Mouse (Mus musculus): ENCODE measurements around the gene Gm42417. TPM values are rescaled to one million over a fixed set of nuclear protein-coding genes. Genes with fewer than 3 reads are reported as not detected.

The Gm42417 gene
- polyA plus RNA-seq, 1 experiment = 0.05 TPM

DNA sequence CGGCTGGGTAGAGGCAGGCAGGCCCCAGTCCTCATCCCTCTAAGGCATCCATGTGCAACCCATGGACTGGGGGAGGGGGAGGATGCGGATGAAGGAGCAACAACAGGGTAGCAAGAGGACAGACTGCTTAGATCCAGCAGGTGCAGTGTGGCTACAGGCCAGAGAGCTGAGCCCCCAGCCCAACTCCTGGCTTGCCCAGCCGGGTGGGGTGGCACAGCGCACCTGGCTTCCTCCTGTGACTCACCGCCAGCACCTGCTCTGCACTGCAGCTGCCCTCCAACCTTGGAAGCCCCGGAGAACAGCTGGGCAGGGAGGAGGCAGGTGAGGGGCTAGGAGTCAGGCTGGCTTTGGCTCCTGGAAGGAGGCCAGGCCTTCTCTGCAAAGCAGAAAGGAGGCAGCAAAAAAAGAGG is 40.8 kb upstream of the Gm42417 start:
- H3K4me3 ChIP-seq (ENCODE audit: control insufficient read depth, low read depth, low read length) = no peak overlapping the region
- no peak for TF ChIP-seq POLR2A (IDR thresholded peaks at IDR 0.05; ENCODE audit: control insufficient read depth, low read depth, low read length)
- TF ChIP-seq CTCF (IDR thresholded peaks at IDR 0.05; ENCODE audit: control insufficient read depth, insufficient read depth, insufficient replicate concordance, low read depth, low read length) = no peak
- no peaks in the 10 kb centered on the region for H3K27me3 ChIP-seq (ENCODE audit: control insufficient read depth, insufficient read depth, low read length)
- peaks cover 4% of the 10 kb centered on the region; the same call in 1 of the 2 replicates for H3K4me1 ChIP-seq (ENCODE audit: control insufficient read depth, insufficient read depth, low read length)
- H3K36me3 ChIP-seq (ENCODE audit: control insufficient read depth, insufficient read depth, low read length) = no peaks in the 10 kb centered on the region; the same call in 1 of the 2 replicates
- no peak overlapping the region for H3K27ac ChIP-seq (ENCODE audit: control insufficient read depth, insufficient read depth, low read depth, low read length)

DNA sequence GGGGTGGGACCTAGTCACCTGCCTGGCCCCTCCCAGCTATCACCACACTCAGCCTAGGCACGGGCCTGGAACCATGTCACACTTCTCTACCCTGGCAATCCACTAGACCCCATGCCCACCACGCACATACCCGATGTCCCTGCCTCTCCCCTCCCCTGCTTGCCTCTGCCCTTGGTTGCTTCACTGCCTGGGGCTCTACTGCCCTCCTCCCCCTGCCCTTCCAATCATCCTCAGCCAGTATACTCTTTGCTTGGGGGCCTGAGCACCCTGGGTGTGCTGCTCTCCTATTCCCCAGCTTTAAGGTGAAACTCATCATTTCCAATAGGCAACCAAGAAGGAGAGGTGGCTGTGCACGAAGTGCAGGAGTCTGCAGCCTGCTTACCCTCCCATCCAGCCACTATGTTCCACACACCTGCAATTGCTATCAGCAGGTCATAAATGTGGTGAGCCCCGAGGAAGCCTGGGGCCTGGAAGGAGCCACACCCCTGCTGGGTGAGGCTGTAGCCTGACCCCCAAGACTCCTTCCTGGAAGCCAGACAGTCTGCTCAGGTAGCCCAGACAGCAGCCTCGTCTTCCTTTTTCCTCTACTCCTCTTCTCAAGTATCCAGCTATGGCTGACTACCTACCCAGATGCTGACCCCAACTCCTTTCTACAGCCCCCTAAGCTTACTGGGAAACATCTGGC is 37.9 kb upstream of the Gm42417 start:
- TF ChIP-seq CTCF (IDR thresholded peaks at IDR 0.05; ENCODE audit: control insufficient read depth, insufficient read depth, insufficient replicate concordance, low read depth, low read length) (no peak), POLR2A (IDR thresholded peaks at IDR 0.05; ENCODE audit: control insufficient read depth, low read depth, low read length) (no peak)
- no peak overlapping the region for H3K27ac ChIP-seq (ENCODE audit: control insufficient read depth, insufficient read depth, low read depth, low read length)
- H3K27me3 ChIP-seq (ENCODE audit: control insufficient read depth, insufficient read depth, low read length) = no peaks in the 10 kb centered on the region
- peaks cover 5% of the 10 kb centered on the region for H3K4me1 ChIP-seq (ENCODE audit: control insufficient read depth, insufficient read depth, low read length)
- no peak overlapping the region for H3K4me3 ChIP-seq (ENCODE audit: control insufficient read depth, low read depth, low read length)
- H3K36me3 ChIP-seq (ENCODE audit: control insufficient read depth, insufficient read depth, low read length) = no peaks in the 10 kb centered on the region

DNA sequence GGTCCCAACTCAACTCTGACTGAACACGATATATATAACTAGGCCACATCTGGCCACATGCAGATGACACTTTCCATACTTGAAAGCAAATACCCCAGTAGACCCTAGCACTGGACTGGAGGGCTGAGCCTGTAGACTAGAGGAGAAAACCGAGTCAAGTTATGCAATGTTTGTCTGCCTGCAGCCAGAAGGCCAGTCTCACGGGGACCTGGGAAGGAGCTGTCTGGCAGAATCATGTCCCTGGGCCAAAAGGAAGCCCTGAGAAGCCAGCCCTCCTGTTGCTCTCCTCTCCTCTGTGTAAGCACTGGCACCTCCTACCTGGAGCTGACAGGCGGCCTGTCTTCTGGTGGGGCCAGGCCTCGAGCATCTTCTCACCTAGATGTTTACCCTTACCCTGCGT is 36.1 kb upstream of the Gm42417 start:
- Histone ChIP-seq H3K27ac (ENCODE audit: control insufficient read depth, insufficient read depth, low read depth, low read length) (no peak overlapping the region), H3K36me3 (ENCODE audit: control insufficient read depth, insufficient read depth, low read length) (no peaks in the 10 kb centered on the region), H3K27me3 (ENCODE audit: control insufficient read depth, insufficient read depth, low read length) (no peaks in the 10 kb centered on the region), H3K4me3 (ENCODE audit: control insufficient read depth, low read depth, low read length) (no peak overlapping the region), H3K4me1 (ENCODE audit: control insufficient read depth, insufficient read depth, low read length) (peaks cover 8% of the 10 kb centered on the region)
- TF ChIP-seq CTCF (IDR thresholded peaks at IDR 0.05; ENCODE audit: control insufficient read depth, insufficient read depth, insufficient replicate concordance, low read depth, low read length) = no peak
- TF ChIP-seq POLR2A (IDR thresholded peaks at IDR 0.05; ENCODE audit: control insufficient read depth, low read depth, low read length) = no peak

DNA sequence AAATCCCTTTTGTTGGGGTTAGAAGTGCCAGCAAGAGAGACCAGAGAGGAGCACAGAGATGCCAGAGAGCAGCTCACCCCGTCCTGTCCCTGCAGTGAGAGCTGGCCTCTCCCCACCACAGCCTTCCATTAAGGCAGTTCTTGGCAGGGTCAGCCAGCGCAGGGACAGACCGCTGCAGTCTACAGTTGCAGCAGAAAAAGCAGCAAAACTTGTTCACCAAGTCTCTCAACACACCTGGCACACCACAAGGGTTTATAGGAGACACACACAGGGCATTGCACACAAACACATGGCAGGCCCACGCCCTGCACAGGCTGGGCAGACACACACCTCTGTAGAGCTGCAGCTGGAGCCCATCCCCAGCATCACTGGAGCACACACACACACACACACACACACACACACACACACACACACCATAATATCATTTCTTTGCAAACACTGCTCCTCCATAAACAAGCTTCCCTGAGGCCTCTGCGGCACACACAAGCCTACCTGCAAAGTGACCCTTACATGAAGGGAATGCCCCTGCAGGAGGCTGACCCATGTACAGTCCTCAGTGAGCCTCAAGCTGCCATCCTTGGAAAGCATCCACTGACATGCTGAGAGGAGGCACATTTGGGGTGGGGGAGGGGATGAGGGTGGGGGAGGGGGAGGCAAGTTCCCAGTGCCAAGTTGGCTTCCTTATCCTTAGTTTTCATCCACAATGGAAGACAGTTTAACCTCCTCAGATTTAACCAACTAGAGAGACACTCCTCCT is 35.1 kb upstream of the Gm42417 start:
- Histone ChIP-seq H3K4me3 (ENCODE audit: control insufficient read depth, low read depth, low read length) (no peak overlapping the region), H3K27me3 (ENCODE audit: control insufficient read depth, insufficient read depth, low read length) (no peaks in the 10 kb centered on the region), H3K4me1 (ENCODE audit: control insufficient read depth, insufficient read depth, low read length) (peaks cover 4% of the 10 kb centered on the region), H3K36me3 (ENCODE audit: control insufficient read depth, insufficient read depth, low read length) (no peaks in the 10 kb centered on the region), H3K27ac (ENCODE audit: control insufficient read depth, insufficient read depth, low read depth, low read length) (no peak overlapping the region; the same call in 1 of the 2 replicates)
- no peak for TF ChIP-seq CTCF (IDR thresholded peaks at IDR 0.05; ENCODE audit: control insufficient read depth, insufficient read depth, insufficient replicate concordance, low read depth, low read length)
- no peak for TF ChIP-seq POLR2A (IDR thresholded peaks at IDR 0.05; ENCODE audit: control insufficient read depth, low read depth, low read length)

DNA sequence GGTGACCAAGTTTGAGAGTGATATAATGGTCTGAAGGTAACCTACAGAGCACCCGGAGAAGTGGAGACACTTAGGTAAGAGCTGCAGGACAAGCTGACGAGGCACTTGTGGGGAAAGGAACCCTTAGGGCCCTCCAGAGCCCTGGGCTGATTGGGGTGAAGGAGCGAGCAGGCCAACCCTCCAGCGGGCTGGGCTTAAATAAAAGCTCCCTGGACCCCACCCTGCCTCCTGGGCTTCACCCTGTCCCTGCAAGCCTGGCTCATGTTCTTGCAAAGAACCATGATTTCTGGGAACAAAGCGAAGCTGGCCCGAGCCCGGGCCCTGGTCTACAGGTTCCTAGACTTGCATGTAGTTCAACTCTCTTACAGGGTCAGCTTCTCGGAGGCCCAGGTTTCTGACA is 34.3 kb upstream of the Gm42417 start:
- no peaks in the 10 kb centered on the region for H3K27me3 ChIP-seq (ENCODE audit: control insufficient read depth, insufficient read depth, low read length)
- H3K4me3 ChIP-seq (ENCODE audit: control insufficient read depth, low read depth, low read length) = no peak overlapping the region
- TF ChIP-seq POLR2A (IDR thresholded peaks at IDR 0.05; ENCODE audit: control insufficient read depth, low read depth, low read length) (no peak), CTCF (IDR thresholded peaks at IDR 0.05; ENCODE audit: control insufficient read depth, insufficient read depth, insufficient replicate concordance, low read depth, low read length) (no peak)
- H3K36me3 ChIP-seq (ENCODE audit: control insufficient read depth, insufficient read depth, low read length) = no peaks in the 10 kb centered on the region
- H3K27ac ChIP-seq (ENCODE audit: control insufficient read depth, insufficient read depth, low read depth, low read length) = peak overlapping the region; percentile 51; the same call in 1 of the 2 replicates
- H3K4me1 ChIP-seq (ENCODE audit: control insufficient read depth, insufficient read depth, low read length) = peaks cover 4% of the 10 kb centered on the region

DNA sequence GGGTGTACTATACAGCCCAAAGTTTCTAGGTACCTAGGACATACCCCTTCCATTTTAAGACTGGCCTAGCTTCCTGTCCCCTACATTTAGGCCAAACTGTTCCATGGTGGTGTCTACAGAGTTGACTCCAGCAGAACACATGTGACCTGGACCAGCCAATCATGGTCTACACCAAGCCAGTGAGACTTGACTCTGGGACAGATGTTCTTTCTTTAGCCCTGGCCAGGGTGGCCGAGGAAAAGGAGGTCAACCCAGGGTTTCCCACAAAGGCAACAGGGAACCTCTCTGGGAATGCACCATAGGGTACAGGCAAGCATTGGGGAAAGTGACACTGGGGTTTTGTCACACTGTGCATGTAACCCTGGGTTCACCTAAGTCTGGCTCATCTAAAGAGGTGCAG is 33.5 kb upstream of the Gm42417 start:
- Histone ChIP-seq H3K36me3 (ENCODE audit: control insufficient read depth, insufficient read depth, low read length) (no peaks in the 10 kb centered on the region), H3K27ac (ENCODE audit: control insufficient read depth, insufficient read depth, low read depth, low read length) (no peak overlapping the region; the same call in 1 of the 2 replicates), H3K4me3 (ENCODE audit: control insufficient read depth, low read depth, low read length) (no peak overlapping the region), H3K27me3 (ENCODE audit: control insufficient read depth, insufficient read depth, low read length) (no peaks in the 10 kb centered on the region), H3K4me1 (ENCODE audit: control insufficient read depth, insufficient read depth, low read length) (peaks cover 4% of the 10 kb centered on the region)
- TF ChIP-seq CTCF (IDR thresholded peaks at IDR 0.05; ENCODE audit: control insufficient read depth, insufficient read depth, insufficient replicate concordance, low read depth, low read length) (no peak), POLR2A (IDR thresholded peaks at IDR 0.05; ENCODE audit: control insufficient read depth, low read depth, low read length) (no peak)

DNA sequence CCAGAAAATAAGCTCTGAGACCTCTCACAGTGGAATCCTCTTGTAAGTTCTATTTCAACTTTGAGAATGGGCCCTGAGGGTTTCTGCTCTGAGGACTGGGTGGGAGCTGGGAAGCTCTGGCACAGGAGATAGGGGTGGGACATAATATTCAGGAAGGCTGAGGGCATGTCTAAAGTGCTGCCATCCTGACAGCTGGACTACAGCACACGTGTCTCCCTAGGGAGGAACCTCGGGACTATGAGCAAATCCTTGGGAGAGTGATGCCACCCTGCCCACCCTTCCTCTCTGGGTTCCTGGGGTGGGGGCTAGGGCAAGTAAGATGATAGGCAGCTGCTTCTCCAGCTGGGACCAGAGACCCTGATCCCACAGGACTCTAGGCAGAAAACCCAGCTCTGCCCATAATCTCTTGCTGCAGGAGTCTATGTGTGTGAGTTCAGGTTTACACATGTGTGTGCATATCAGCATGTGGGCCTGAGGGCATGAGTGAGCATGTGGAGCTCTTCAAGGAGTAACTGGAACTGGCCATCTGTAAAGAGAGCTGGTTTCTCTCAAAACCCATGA is 33.0 kb upstream of the Gm42417 start:
- H3K4me3 ChIP-seq (ENCODE audit: control insufficient read depth, low read depth, low read length) = no peak overlapping the region
- peak overlapping the region; percentile 2 for H3K27ac ChIP-seq (ENCODE audit: control insufficient read depth, insufficient read depth, low read depth, low read length)
- H3K4me1 ChIP-seq (ENCODE audit: control insufficient read depth, insufficient read depth, low read length) = peaks cover 4% of the 10 kb centered on the region
- H3K36me3 ChIP-seq (ENCODE audit: control insufficient read depth, insufficient read depth, low read length) = no peaks in the 10 kb centered on the region
- H3K27me3 ChIP-seq (ENCODE audit: control insufficient read depth, insufficient read depth, low read length) = no peaks in the 10 kb centered on the region
- TF ChIP-seq POLR2A (IDR thresholded peaks at IDR 0.05; ENCODE audit: control insufficient read depth, low read depth, low read length) (no peak), CTCF (IDR thresholded peaks at IDR 0.05; ENCODE audit: control insufficient read depth, insufficient read depth, insufficient replicate concordance, low read depth, low read length) (no peak)
